Mouse (Mus musculus): ENCODE data around the gene Mest.

Gene Mest

GRCm38 (mm10) chr6:30723331-30723730 lies at the start of gene Mest:
Mest (plus strand) TSS chr6:30723547.
- DNase-seq (ENCODE audit: low spot score in 2 of 2): no peak

DNA sequence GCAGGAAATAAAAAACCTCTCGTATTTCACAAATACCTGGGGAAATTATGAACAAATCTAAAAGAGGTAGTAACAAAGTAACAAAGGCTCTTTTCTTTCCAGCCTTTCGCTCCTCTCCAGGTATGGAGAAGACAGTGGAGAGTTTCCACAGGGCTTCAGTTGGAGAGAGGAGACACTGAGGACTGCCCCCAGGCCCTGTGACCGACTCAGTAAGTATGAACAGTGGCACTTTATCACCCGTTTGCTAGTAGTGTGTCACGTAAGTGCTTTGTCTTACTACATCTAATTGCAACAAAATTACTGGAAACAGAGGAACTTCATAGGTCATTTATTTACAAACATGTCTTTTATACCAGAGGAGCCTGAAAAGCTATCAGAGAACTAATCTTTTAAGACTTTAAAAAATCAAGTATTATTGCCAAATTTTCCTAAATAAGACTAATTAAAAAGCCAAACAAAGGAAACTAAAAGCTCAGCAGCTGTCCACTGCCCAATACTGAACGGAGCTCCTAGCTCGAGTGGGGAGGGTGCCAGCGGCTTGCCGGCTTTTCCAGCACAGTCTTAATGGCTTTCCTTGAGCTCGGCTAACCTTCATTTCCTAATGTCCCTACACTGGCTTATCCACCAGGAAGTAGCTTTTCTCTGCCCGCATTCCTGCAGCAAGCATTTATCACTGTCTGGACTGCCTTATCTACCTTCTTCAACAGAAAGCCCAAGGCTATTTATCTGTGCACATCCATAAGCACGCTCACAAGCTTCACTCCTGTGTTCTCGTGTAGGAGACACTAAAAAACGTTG lies 49.4 kb upstream of the Mest start:
- no peak for DNase-seq (ENCODE audit: low spot score in 2 of 2)

DNA sequence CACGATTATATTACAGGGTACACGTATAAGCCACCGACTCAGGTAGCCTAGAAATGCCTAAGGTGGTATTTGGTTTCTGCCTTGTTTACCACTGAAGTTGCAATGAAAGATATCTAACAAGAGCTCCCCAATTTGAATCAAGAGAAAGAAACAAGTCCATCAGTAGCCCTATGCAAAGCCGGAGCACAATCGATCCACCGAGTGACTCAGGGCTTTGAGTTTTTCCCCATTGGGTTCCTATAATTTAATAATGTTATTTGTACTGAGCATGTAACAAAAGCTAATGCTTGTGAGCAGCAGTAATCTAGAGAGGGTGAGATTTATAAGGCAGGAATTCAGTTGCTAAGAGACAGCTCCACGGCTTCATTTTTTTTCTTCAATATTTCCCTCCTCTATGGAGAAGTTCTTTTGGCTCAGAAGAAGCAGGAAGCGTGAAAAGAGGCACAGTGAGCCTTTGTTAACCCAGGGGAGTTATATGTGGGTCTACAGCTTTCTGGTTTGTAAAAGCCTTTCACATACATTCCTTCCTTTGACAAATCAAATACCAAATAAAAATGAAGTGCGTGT lies 48.5 kb upstream of the Mest start:
- DNase-seq (ENCODE audit: low spot score in 2 of 2): no peak

- DNase-seq (ENCODE audit: low spot score in 2 of 2): no peak
Observed at GRCm38 (mm10) chr6:30675281-30675771, 48.0 kb upstream of the Mest start.

- no peak for DNase-seq (ENCODE audit: low spot score in 2 of 2)
Observed at GRCm38 (mm10) chr6:30676506-30676905, 46.8 kb upstream of the Mest start.

GRCm38 (mm10) chr6:30677591-30677990 lies 45.8 kb upstream of the Mest start:
- no peak for DNase-seq (ENCODE audit: low spot score in 2 of 2)

- no peak for DNase-seq (ENCODE audit: low spot score in 2 of 2)
Observed at GRCm38 (mm10) chr6:30678482-30678881, 44.9 kb upstream of the Mest start.

DNA sequence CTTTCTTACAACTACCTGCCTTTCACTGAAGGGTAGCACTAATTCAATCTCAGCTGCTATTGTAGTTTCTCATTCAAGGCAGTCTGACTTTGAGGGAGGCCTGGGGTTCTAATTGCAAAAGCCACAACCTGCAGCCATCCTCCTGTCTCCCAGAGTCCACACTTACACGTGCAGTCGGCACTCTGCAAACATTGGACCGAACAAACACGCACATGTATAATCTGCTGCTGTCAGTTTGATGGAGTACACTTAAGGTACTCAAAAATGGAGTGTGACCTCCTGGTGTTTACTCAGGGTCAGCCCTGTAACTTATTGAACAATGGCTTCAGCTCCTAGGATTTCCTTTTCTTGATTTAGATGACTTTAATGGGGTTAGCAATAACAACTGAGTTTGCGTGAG lies 43.8 kb upstream of the Mest start:
- DNase-seq (ENCODE audit: low spot score in 2 of 2): no peak

GRCm38 (mm10) chr6:30680442-30680841 lies 42.9 kb upstream of the Mest start:
- DNase-seq (ENCODE audit: low spot score in 2 of 2): no peak

GRCm38 (mm10) chr6:30681935-30682900 lies 41.1 kb upstream of the Mest start:
- no peak for DNase-seq (ENCODE audit: low spot score in 2 of 2)

- no peak for DNase-seq (ENCODE audit: low spot score in 2 of 2)
Observed at GRCm38 (mm10) chr6:30684570-30684969, 38.8 kb upstream of the Mest start.

DNA sequence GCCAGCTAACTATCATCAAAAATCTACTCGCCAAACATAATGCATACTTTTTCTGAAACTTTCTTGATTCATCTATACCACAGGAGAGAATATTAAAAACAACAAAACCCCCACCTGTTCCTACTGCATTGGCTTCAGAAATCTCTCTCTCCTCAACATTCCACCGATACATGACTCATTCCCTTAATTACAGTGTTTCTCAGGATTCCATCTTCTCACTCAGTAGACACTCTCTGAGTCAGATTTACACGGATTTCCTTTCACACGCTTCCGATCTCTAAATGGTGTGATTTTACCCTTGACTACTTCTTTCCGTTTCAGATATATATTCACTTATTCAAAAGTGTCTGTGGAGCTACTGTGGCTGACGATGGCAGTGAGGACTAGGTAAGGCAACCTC lies 36.1 kb upstream of the Mest start:
- no peak for DNase-seq (ENCODE audit: low spot score in 2 of 2)

DNA sequence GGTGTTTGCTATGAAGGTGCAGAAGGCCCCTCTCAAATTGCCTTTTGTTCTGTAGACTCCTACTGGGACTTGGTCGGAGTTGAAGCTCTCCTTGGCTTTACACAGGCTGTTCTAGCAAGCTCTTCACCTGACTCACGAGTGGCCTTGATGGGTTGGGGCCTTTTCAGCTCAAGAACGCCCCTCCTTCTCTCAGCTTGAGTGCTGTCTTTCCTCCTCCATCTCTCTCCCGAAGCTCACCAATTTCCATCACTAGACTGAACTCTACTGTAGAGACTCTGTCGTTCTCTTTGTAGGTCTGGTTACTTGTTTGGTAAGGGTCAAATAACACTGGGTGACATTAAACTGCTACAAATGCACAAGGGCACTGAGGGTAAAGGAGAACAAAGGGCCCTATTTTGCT lies 30.5 kb upstream of the Mest start:
- DNase-seq (ENCODE audit: low spot score in 2 of 2): no peak

DNA sequence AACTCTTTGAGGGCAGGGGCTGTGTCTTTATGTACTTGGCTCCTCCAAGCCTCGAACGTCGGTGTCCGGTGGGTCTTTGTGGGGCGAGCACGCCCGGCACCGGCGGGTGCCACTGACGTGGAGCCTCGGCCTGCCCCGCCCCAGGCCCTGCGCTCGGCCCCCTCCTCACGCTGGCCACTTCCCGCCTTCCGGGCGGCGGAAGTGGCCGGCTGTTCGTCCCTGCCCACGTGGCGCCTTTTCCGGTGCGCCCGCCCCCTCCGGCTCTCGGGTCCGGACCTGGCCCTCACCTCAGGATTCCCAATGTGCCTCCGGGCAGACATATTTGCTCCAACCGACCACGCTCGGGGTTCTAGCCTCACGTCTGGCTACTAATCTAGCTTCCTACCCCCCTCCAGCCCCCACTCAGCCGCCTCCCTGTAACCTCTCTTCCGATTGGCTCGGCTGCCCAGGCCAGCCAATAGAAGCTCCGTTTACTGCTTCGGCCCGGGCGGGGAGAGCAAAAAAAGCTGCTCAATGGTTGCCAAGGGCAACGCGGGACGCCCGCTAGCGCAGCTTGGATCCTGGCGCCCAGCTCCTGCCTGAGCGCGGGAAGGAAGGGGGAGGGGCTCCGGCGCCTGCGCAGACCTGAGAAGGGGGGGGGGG lies 29.9 kb upstream of the Mest start, which contains the start of gene Cep41:
TSS of gene Cep41 (minus strand) at position 400 of the 642 bp plus-strand sequence.
- DNase-seq (ENCODE audit: low spot score in 2 of 2): peak; percentile 96 to 98

GRCm38 (mm10) chr6:30694209-30694608 lies 29.1 kb upstream of the Mest start:
- DNase-seq (ENCODE audit: low spot score in 2 of 2): no peak

- DNase-seq (ENCODE audit: low spot score in 2 of 2): no peak
Observed at GRCm38 (mm10) chr6:30695124-30695523, 28.2 kb upstream of the Mest start.

DNA sequence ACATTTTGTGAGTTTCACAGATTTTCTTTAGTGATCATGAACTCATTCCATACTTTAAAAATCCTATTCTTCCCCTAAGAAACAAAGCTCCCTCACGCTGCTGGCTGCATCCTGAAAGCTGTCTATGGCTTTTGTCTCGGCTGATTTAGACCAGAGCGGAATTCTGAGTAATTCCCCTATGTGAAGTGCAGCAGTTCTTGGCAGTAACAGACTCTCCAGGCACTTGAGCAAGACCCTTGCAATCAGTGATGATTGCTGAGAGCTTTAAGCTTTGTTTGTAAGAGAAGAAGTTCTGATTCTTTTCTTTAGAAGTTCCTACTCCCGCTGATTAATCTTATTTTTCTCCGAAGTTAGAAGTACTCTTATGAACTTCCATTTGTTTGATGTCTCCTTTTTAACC lies 25.9 kb upstream of the Mest start:
- no peak for DNase-seq (ENCODE audit: low spot score in 2 of 2)

DNA sequence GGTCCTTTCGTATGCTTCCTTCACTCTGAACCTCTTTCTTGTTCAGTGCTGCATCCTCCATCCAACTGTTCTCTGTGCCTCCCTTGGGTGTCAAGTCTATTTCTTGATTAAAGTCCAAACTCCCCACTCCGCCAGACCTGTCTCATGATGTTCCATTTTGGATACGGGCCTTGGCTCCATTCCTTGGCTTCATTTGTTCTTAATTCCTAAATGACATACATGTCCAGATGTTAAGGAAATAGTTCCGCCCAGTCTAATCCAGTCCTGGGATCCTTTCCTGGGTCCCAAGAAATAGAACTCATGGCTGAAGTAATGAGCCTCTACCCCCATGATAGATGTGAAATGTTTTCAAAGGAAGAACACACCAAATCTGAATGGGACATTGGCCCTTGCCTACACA lies 25.3 kb upstream of the Mest start:
- DNase-seq (ENCODE audit: low spot score in 2 of 2): no peak

DNA sequence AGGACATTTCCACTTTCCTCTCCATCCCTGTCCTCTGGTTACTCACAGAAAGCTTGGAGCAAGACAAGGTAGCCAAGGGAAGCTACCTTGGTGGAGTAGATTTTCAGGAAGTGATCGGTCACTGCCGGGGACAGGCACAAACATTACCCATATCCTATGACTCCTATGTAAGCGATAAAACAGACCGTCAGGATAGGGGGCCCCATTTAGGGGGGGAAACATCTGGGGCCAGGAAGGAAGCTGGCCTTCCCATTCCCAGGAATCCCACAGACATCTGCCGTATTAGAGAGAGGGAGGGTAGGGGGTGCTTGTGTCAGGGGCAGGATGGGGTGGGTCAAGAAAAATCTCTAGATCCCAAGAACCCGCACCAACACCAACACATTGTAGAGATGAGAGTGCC lies 23.2 kb upstream of the Mest start:
- no peak for DNase-seq (ENCODE audit: low spot score in 2 of 2)

DNA sequence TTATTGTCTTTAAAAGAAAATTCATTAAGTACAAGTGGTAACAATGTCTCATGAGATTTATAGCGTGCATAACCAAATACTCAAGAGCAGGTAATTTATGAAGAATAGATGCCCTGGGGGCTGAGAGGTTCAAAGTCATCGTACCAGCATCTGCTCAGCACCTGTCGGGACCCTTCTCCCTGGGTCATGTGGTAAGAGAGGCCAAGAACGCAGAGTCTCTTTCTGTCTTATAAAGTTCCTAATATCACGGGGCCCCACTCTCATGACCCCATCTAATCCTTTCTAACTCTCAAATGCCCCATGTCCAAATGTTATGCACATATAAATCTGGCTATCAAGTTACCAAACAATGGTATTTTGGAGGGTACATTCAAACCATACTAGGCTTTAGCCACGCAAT lies 20.5 kb upstream of the Mest start:
- DNase-seq (ENCODE audit: low spot score in 2 of 2): no peak

DNA sequence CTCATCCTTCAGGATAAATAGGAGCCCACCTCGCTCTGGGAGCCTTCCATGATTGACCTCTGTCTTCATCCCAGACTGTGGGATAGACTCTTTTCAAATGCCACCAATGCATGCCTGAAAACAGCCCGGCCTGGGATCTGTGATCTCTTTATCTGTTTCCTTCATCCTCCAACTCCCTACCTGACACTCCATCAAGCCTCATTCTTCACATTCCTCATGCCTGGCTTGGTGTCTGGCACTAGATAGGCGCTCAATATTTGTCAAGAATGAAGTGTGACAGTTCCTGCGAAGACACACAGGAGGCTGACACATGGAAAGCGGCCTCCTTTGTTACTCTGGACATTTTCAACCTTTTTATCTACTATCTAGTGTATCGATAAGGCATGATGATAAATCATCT lies 19.9 kb upstream of the Mest start:
- DNase-seq (ENCODE audit: low spot score in 2 of 2): no peak

Data from frontal cortex, postnatal 14 days (tissue).